Mouse (Mus musculus) myocyte (in vitro differentiated cells): ENCODE results near the gene Dmwd.

Experiments
- POLR2A ChIP-seq: IDR thresholded peaks from one replicate; pipeline ENCODE4 v1.6.1; 2011; ENCODE audit warnings: low read depth, mild to moderate bottlenecking, control low read depth, moderate library complexity; ENCODE audit not compliant: insufficient read length
- POLR2AphosphoS2 ChIP-seq: IDR thresholded peaks from one replicate; pipeline ENCODE4 v1.6.1; 2011; ENCODE audit warnings: low read depth, control low read depth; ENCODE audit not compliant: insufficient read length
- TCF12 ChIP-seq: IDR thresholded peaks from one replicate; pipeline ENCODE4 v1.6.1; 2011; ENCODE audit warnings: mild to moderate bottlenecking, control low read depth; ENCODE audit not compliant: poor library complexity, insufficient read depth, severe bottlenecking
- TCF3 ChIP-seq: IDR thresholded peaks from one replicate; pipeline ENCODE4 v1.6.1; 2011; ENCODE audit warnings: low read depth, control low read depth; ENCODE audit not compliant: insufficient read length
- USF1 ChIP-seq: IDR thresholded peaks from one replicate; pipeline ENCODE4 v1.6.1; 2011; ENCODE audit warnings: low read depth, mild to moderate bottlenecking, control low read depth, moderate library complexity

DNA sequence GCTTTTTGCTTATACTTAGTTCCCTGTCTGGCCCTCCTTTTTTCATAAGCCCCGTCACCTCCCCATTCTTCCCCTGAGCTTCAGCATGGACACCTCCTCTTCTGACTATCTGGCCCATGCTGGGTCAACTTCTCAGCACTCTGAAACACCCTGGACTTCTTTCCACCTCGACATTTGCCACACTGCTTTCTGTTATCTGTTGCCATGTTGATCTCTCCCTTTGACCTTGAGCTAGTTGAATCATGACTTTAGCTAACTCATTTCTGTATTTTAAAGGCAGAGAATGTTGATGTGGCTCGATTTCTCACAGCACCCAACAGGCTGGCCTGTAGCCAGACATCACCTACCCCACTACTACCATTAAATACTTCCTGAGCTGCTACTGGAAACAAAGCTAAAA lies 31.4 kb downstream of the Dmwd start:
- TF ChIP-seq POLR2A = no peak
- no peak for TF ChIP-seq TCF3
- TF ChIP-seq TCF12 = no peak
- TF ChIP-seq POLR2AphosphoS2 = no peak
- no peak for TF ChIP-seq USF1
